Mouse (Mus musculus) lung, postnatal 0 days (tissue): ENCODE measurements around the gene Fbxo6.
A peak's percentile ranks its signal among the peaks of the same experiment; 100 is the strongest.

Experiments
- CTCF ChIP-seq: IDR thresholded peaks from 2 replicates; pipeline ENCODE4 v1.5.1; 2016; ENCODE audit warnings: antibody characterized with exemption, mild to moderate bottlenecking
- EP300 ChIP-seq: IDR thresholded peaks from 2 replicates; pipeline ENCODE4 v1.6.1; 2016; ENCODE audit warnings: antibody characterized with exemption, mild to moderate bottlenecking, control low read depth

GRCm38 (mm10) chr4:148139767-148140097, 12.2 kb downstream of the Fbxo6 start:
- TF ChIP-seq CTCF, result no peak
- peak; percentile 31; the same call in 1 of the 2 replicates for TF ChIP-seq EP300
